Mouse (Mus musculus) erythroblast, embryonic 14.5 days (primary cell): ENCODE results near the gene Pik3cb.

Source experiments
- GATA1 ChIP-seq: IDR thresholded peaks from 2 replicates; pipeline ENCODE4 v1.6.1; 2012; ENCODE audit warnings: low read length, inconsistent platforms, mixed read lengths
- TAL1 ChIP-seq: IDR thresholded peaks from 3 replicates; pipeline ENCODE4 v1.6.1; 2012; ENCODE audit warnings: low read length, inconsistent platforms, mixed read lengths

- TF ChIP-seq TAL1 (no peak), GATA1 (no peak)
Observed at GRCm38 (mm10) chr9:99180272-99180671, 39.9 kb upstream of the Pik3cb start.
